Mouse (Mus musculus): ENCODE measurements at regions not wholly inside any gene's neighbourhood (a gene's known extent, or its start where the extent isn't known, plus 50 kb on each side); places are given as distances from the start of the nearest gene placed in this dataset.

GRCm38 (mm10) chr6:70517932-70518331 lies 274.1 kb downstream of the Rpia start:
- TF ChIP-seq HCFC1 (IDR thresholded peaks at IDR 0.05; ENCODE audit: borderline replicate concordance, insufficient read depth, low read length) (no peak), ZC3H11A (IDR thresholded peaks at IDR 0.05; ENCODE audit: borderline replicate concordance, low read depth, low read length) (no peak), ZNF384 (IDR thresholded peaks at IDR 0.05; ENCODE audit: low read depth, low read length) (no peak), MAFK (IDR thresholded peaks at IDR 0.05; ENCODE audit: insufficient read depth, low read depth, low read length) (no peak), CHD2 (IDR thresholded peaks at IDR 0.05; ENCODE audit: low read depth, low read length) (no peak)
